ENCODE assay signal across 19 mouse cellular contexts in the genomic region with DNA sequence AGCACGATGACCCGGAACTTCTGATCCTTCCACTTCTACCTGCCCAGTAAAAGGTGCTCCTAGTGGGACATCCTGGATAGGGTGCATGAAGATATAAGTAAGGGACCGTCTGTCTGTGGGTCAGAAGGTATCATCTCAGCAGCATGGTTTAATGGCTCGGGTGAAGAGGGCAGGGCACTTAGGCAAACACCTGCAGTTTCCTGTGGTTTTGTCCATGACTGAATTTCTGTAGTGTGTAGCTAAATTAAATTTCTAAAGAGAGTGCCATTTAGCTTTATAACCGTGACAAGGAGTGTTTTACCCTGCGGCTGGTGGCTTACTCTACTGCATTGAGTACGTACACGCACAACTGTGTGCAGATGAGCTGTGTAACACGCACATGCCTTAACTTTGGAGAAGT. TPM values are rescaled to one million over a fixed set of nuclear protein-coding genes. Genes with fewer than 3 reads are reported as not detected.
"Had no signal": no experiment of that assay in that cellular context is flagged by ENCODE, and none has a peak within 500 bp of the region (broad histone marks: within the 10 kb centered on the region; RNA-seq: fewer than 3 reads in every experiment).

No protein-coding gene starts in this region.

- H3K27me3 ChIP-seq: liver, embryonic 12.5 days; megakaryocyte, embryonic 14.5 days; midbrain, embryonic 12.5 days; neural tube, embryonic 12.5 days had no signal

- H3K4me1 ChIP-seq: liver, embryonic 12.5 days; midbrain, embryonic 10.5 days; midbrain, embryonic 12.5 days; neural tube, embryonic 12.5 days had no signal

- ATAC-seq: liver, embryonic 12.5 days; midbrain, embryonic 16.5 days had no signal

- DNase-seq: lung, adult 18-20 months; lung, embryonic 14.5 days; lung, postnatal 14 days; lung, postnatal 36 days; midbrain, embryonic 14.5 days; right cerebral cortex, postnatal 14 days; thymus, adult 18-20 months; thymus, postnatal 14 days; thymus, postnatal 36 days had no signal

- H3K4me2 ChIP-seq: liver, embryonic 12.5 days; lung, embryonic 14.5 days; midbrain, embryonic 12.5 days; neural tube, embryonic 12.5 days had no signal

- H3K27ac ChIP-seq: liver, embryonic 12.5 days; liver, embryonic 14.5 days; macrophage; midbrain, embryonic 10.5 days; midbrain, embryonic 12.5 days; neural tube, embryonic 12.5 days had no signal

- H3K9me3 ChIP-seq: liver, embryonic 12.5 days; megakaryocyte, embryonic 14.5 days; midbrain, embryonic 10.5 days; midbrain, embryonic 12.5 days; neural tube, embryonic 12.5 days had no signal

- H3K4me3 ChIP-seq: liver, embryonic 12.5 days; megakaryocyte, embryonic 14.5 days; midbrain, embryonic 10.5 days; midbrain, embryonic 12.5 days; myocyte; neural tube, embryonic 12.5 days had no signal

- H3K9ac ChIP-seq: liver, embryonic 12.5 days; liver, embryonic 14.5 days; lung, embryonic 14.5 days; midbrain, embryonic 12.5 days; neural tube, embryonic 12.5 days had no signal

RNA-seq across cellular contexts. Expression of a gene that starts 52.1 kb away (rescaled TPM):
- total RNA-seq: megakaryocyte progenitor cell, adult 5-6 weeks had no signal
